Mouse (Mus musculus) embryonic facial prominence, embryonic 10.5 days (tissue): ENCODE results near the gene Mdfi. TPM values are rescaled to one million over a fixed set of nuclear protein-coding genes. Genes with fewer than 3 reads are reported as not detected.

Source experiments
- DNase-seq: peaks from one replicate; pipeline ENCODE4 v3.0.0-alpha.2; 2017; ENCODE audit warnings: low spot score
- H3K27ac ChIP-seq: fragments of 300-500 bp; sonication (generic); replicated peaks from 2 replicates; pipeline ENCODE4 v1.5.1; 2016; ENCODE audit warnings: mild to moderate bottlenecking
- H3K27me3 ChIP-seq: fragments of 300-500 bp; sonication (generic); replicated peaks from 2 replicates; pipeline ENCODE4 v1.6.1; 2016; ENCODE audit warnings: low read depth, mild to moderate bottlenecking; ENCODE audit not compliant: poor library complexity, severe bottlenecking
- H3K36me3 ChIP-seq: fragments of 300-500 bp; sonication (generic); replicated peaks from 2 replicates; pipeline ENCODE4 v1.6.1; 2016; ENCODE audit warnings: mild to moderate bottlenecking, moderate library complexity
- H3K4me1 ChIP-seq: fragments of 300-500 bp; sonication (generic); 2 replicates; pipeline ENCODE4 v1.6.1; 2016
- H3K4me3 ChIP-seq: fragments of 300-500 bp; sonication (generic); 2 replicates; pipeline ENCODE4 v1.5.1; 2016; ENCODE audit warnings: mild to moderate bottlenecking, moderate library complexity
- H3K9me3 ChIP-seq: fragments of 300-500 bp; sonication (generic); 2 replicates; pipeline ENCODE4 v1.6.1; 2016; ENCODE audit warnings: mild to moderate bottlenecking
- WGBS: fragments of 180-500 bp; shearing (Covaris S2); methylation state at CpG from one replicate; pipeline ENCODE4 v1.1.7; 2016; 5-methylcytosine and 5-hydroxymethylcytosine counted together
- polyA plus RNA-seq: library from polyadenylated mRNA; unstranded; fragments of >200 nt; fragmentation: Nextera tagmentation; extraction: Ambion mirVana; gene quantifications from 2 replicates; pipeline ENCODE4 v1.2.1, GENCODE M21; 2016

Mdfi gene
- polyA plus RNA-seq, 1 experiment from 2014 or later = 25.1 TPM

DNA sequence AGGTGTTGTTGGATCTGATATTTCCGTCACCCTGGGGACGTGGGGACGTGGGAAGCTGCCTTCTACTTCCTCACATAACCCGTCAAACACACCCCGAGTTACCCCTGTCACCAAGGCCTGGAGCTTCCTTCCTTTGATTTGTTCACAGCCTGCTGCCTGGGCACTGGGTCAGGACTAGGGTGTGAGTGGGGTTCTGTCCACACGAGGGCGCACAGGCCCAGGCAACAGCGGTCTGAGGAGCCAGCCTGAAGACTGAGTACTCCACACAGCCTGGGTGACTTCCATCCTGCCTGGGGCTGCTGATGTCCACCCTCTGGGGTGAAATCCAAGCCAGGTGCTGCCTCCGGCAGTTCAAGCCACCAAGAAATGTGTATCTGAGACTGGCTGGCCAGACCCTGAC, 41.1 kb downstream of the Mdfi start:
- WGBS = 9% methylated on average over 9 of the region's 9 CpGs

DNA sequence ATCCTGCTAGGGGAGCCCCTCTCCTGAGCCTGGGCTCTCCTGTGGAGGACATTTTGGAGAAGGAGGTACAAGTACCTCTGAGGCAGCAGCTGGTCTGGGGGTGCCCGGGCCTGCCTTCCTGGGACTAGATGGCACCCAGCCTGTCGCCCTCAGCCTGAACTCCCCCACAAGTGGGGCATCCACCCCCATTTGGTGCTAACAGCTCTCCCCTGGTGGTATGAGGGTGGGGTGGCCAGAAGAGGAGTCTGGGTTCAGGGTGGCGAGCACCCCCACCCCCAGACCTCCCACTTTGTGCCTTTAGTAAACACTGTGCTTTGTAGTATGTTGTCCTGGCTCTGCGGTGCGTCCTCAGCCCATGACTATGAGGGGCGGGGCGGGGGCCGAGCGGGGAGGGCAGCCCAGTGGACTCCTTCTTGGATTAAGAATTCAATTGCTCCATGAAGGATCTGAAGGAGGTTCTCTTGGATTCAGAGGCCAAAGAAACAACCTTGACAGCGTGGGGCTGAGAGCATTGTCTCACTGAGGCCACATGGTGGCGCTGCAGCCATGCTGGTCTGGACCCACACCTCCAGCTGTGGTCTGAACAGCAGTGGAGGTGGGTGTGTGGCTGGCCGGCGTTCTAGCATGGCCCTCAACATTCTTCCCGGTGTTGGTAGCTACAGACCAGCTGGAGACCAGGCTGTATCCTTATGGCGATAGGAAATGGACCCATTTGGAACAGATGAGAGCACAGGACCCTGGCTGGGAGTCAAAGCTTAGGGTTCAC, 42.2 kb downstream of the Mdfi start:
- peak; percentile 90 for DNase-seq
- H3K27me3 ChIP-seq = peaks cover 33% of the 10 kb centered on the region
- no peaks in the 10 kb centered on the region for H3K36me3 ChIP-seq
- H3K4me3 ChIP-seq = no peak overlapping the region
- H3K9me3 ChIP-seq = no peaks in the 10 kb centered on the region
- WGBS = 21% methylated on average over 15 of the region's 15 CpGs
- H3K4me1 ChIP-seq = peaks cover 85% of the 10 kb centered on the region
- peak overlapping the region; percentile 61 for H3K27ac ChIP-seq

More for the DNA sequence above, 41.1 kb downstream of the Mdfi start:
- Histone ChIP-seq H3K9me3 (no peaks in the 10 kb centered on the region), H3K4me1 (peaks cover 82% of the 10 kb centered on the region), H3K27ac (peak overlapping the region; percentile 57), H3K36me3 (no peaks in the 10 kb centered on the region), H3K27me3 (peaks cover 23% of the 10 kb centered on the region), H3K4me3 (no peak overlapping the region)
- peak; percentile 91 for DNase-seq

DNA sequence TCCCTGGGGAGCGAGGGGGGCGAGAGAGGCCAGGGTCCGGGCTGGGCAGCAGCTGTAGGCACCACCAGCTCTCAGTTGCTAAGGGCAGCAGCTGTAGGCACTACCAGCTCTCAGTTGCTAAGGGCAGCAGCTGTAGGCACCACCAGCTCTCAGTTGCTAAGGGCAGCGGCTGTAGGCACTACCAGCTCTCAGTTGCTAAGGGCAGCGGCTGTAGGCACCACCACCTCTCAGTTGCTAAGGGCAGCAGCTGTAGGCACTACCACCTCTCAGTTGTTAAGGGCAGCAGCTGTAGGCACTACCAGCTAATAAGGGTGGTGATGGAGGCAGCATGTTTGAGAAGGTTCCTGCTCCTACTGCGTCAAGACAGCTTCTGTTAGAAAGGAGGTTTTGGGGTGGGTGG, 45.5 kb downstream of the Mdfi start:
- 67% methylated on average over 6 of the region's 6 CpGs for WGBS
- Histone ChIP-seq H3K36me3 (no peaks in the 10 kb centered on the region), H3K4me1 (peaks cover 79% of the 10 kb centered on the region), H3K9me3 (no peaks in the 10 kb centered on the region), H3K27me3 (peaks cover 48% of the 10 kb centered on the region), H3K4me3 (no peak overlapping the region; the same call in 1 of the 2 replicates), H3K27ac (peak overlapping the region; percentile 79)
- DNase-seq = peak; percentile 37

DNA sequence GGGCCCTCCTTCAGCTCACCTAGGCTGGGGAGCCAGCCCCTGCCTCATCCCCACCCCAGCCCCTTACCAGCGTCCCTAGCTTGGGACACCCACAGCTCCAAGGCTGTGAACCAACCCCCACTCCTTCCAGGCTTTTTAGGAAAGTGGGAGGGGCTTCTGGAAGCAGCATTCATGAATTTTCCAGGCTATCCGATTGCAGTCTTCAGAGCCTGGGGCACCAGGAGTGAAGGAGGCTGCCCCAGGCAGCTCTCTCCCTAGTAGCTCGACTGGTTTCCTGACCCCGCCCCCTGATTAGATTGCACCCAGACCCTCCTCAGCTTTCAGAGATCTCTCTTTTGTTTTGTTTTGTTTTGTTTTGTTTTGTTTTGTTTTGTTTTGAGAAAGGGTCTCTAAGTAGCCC, 46.2 kb downstream of the Mdfi start:
- peak; percentile 70 for DNase-seq
- Histone ChIP-seq H3K4me3 (peak overlapping the region; percentile 30; the same call in 1 of the 2 replicates), H3K9me3 (no peaks in the 10 kb centered on the region), H3K27ac (peak overlapping the region; percentile 79), H3K36me3 (no peaks in the 10 kb centered on the region), H3K27me3 (peaks cover 48% of the 10 kb centered on the region), H3K4me1 (peaks cover 78% of the 10 kb centered on the region)
- WGBS = under 1% methylated on average over 4 of the region's 4 CpGs

DNA sequence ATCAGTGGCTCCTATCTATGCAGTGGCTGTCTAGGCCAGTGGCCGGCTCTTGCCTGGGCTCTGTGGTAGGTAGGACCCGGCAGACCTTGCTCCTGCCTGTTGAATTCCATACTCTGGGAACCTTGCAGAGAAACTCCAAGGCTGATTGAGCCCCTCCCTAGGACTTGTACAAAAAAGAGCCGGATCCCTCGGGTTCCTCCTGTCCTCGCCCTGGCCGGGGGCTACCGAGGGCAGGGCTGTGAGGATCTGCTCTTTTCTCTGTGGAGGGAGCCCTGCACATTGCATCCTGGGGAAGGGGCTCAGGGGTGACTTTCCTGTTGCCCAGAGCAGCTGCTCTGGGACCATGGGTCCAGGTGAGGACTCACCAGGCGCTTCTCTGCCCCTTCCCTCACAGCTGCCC, 46.9 kb downstream of the Mdfi start:
- H3K4me1 ChIP-seq = peaks cover 72% of the 10 kb centered on the region
- no peaks in the 10 kb centered on the region for H3K36me3 ChIP-seq
- whole genome bisulfite sequencing = 37% methylated on average over 8 of the region's 8 CpGs
- H3K27ac ChIP-seq = peak overlapping the region; percentile 79
- H3K9me3 ChIP-seq = no peaks in the 10 kb centered on the region
- DNase-seq = no peak
- peaks cover 55% of the 10 kb centered on the region for H3K27me3 ChIP-seq
- H3K4me3 ChIP-seq = peak overlapping the region; percentile 30; the same call in 1 of the 2 replicates

DNA sequence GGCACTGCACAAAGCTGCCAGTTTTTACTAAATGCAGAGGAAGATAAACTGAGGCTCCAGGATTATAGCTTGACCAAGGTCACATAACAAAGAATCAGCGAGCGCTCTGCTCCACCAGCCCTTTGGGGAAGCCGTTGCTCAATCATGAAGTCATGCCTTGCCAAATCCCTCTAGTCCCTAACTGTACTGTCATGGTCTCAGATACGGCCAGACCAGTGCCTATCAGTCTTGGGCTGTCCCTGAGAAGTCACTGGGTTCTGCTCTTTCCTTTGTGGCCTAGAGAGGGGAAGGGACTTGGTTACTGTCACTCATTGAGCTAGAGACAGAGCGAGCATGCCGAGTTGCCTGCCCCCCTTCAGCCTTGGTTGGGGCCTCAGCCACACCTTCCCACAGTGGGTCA, 50.1 kb downstream of the Mdfi start:
- no peak overlapping the region for H3K4me3 ChIP-seq
- H3K9me3 ChIP-seq = no peaks in the 10 kb centered on the region
- 90% methylated on average over 6 of the region's 6 CpGs for WGBS
- H3K4me1 ChIP-seq = peaks cover 62% of the 10 kb centered on the region
- H3K27ac ChIP-seq = no peak overlapping the region
- no peak for DNase-seq
- H3K27me3 ChIP-seq = peaks cover 40% of the 10 kb centered on the region
- H3K36me3 ChIP-seq = no peaks in the 10 kb centered on the region

DNA sequence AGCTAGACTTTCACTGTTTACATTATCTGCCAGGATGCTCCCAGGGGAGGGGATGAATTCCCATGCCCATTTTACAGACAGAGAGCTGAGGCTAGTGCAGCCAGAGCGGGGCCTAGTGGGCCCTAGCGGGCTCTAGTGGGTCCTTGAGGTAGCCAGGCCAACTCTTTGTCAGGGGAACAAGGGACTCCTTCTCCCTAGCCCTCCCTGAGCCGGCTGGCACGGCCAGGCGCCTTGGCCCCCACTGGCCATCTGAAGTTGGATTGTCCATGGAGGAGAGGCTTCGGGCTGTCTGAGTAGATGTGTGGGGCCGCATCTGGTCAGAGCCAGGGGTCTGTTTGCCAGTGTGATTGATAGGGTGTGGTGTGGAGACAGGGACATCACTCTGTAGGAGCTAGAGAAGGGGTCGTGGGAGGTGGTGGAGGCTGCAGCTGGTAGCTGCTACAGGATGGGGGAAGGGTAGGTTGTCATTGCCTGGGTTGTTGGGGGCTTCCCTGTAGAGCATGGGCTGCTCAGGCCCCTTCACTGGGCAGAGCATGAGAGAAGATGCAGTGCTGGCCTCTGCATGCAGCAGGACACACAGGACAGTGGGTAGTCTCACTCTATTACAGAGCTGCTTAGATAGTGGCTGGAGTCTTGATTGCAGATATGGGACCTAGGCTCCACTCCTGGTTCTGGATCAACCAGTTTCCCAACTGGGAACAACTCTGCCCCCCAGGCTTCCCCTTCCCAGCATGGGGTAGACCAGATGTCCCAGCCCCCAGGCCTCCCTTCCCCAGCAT, 50.9 kb downstream of the Mdfi start:
- Histone ChIP-seq H3K27me3 (peaks cover 33% of the 10 kb centered on the region), H3K9me3 (no peaks in the 10 kb centered on the region), H3K27ac (no peak overlapping the region; the same call in 1 of the 2 replicates), H3K4me3 (no peak overlapping the region), H3K36me3 (no peaks in the 10 kb centered on the region), H3K4me1 (peaks cover 54% of the 10 kb centered on the region)
- DNase-seq = no peak
- WGBS = 84% methylated on average over 8 of the region's 8 CpGs

DNA sequence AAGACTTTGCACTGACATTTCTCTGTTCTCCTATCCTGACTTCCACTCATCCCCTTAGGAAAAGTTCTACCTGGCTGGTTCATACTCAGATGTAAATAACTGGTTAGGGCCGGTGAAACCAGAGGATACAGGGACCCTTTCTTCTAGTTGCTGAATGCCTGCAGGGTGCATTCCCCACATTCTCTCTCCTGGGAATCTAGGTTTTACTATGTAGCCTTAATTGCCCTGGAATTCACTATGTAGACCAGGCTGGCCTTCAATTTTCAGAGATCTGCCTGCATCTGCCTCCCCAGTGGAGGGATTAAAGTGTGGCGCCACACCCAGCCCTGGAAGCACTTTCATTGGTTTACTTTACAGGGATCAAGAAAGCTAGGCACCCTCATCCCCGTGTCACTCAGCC, 52.0 kb downstream of the Mdfi start:
- no peak overlapping the region for H3K27ac ChIP-seq
- no peaks in the 10 kb centered on the region for H3K36me3 ChIP-seq
- DNase-seq = no peak
- 79% methylated on average over 3 of the region's 3 CpGs for WGBS
- H3K4me1 ChIP-seq = peaks cover 42% of the 10 kb centered on the region
- no peaks in the 10 kb centered on the region for H3K9me3 ChIP-seq
- peaks cover 26% of the 10 kb centered on the region for H3K27me3 ChIP-seq
- H3K4me3 ChIP-seq = no peak overlapping the region

DNA sequence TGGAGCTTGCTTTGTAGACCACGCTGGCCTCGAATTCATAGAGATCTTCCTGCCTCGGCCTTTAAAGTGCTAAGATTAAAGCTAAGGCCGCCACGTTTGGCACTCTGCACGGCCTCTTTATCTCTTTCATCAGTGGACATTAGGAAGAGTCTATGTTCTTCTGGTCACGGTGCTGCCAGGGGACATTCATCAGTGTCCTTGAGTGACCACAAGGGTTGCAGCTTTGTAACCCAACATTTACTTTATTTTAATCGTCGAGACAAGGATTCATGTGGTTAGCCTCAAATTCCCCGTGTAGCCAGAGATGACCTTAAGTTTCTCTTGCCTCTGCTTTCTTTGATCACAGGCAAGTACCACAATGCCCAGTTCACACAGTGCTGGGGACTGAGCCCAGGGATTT, 54.0 kb downstream of the Mdfi start:
- H3K9me3 ChIP-seq = no peaks in the 10 kb centered on the region
- WGBS = 86% methylated on average over 10 of the region's 10 CpGs
- no peak for DNase-seq
- H3K4me3 ChIP-seq = no peak overlapping the region
- H3K36me3 ChIP-seq = no peaks in the 10 kb centered on the region
- H3K4me1 ChIP-seq = peaks cover 23% of the 10 kb centered on the region
- H3K27ac ChIP-seq = no peak overlapping the region
- H3K27me3 ChIP-seq = peaks cover 9% of the 10 kb centered on the region; the same call in 1 of the 2 replicates

DNA sequence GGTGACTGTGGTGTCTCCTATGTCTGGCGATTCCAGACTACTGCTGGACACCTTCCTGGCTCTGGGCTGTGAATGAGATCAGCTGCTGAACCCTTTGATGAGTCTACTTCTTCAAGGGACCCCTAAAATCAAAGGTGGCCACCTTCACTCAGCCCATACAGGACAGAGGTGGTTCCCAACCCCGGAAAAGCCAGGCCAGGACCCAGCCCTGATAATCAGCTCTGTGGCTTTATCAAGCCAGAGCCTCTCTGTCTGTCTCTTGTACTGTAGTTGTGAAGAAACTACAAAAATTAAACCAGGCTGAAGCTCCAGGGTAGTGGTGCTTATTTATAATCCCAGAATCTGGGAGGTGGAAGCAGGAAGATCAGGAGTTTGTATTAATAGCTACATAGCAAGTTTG, 57.4 kb downstream of the Mdfi start:
- H3K36me3 ChIP-seq = no peaks in the 10 kb centered on the region
- 72% methylated on average over 2 of the region's 2 CpGs for WGBS
- H3K27me3 ChIP-seq = no peaks in the 10 kb centered on the region
- DNase-seq = no peak
- H3K27ac ChIP-seq = no peak overlapping the region
- H3K4me1 ChIP-seq = peaks cover 18% of the 10 kb centered on the region
- peaks cover 10% of the 10 kb centered on the region; the same call in 1 of the 2 replicates for H3K9me3 ChIP-seq
- H3K4me3 ChIP-seq = no peak overlapping the region

DNA sequence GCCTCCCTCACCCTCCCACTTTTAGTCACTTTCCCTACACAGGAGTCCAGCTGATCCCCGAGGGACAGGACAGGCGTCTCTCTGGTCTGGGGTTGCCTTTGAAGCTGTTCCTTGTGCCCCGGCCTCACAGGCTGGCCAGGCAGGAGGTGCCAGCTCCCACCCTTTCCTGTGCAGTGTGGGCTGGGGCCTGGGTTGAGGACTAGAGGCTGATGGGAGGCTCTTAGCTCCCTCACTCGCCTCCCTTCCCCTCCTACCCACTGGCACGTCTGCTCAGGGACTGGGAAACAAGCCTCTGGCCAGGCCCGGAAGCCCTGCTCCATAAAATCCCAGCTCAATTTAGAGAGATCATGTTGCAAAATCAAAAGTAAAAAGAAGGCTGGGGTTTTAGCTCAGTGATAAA, 60.9 kb downstream of the Mdfi start:
- H3K36me3 ChIP-seq = no peaks in the 10 kb centered on the region
- WGBS = 53% methylated on average over 6 of the region's 6 CpGs
- peak overlapping the region; percentile 71; the same call in 1 of the 2 replicates for H3K27ac ChIP-seq
- H3K27me3 ChIP-seq = 0 out of 2 replicates have a peak, but pooled peaks cover under 1% of the 10 kb centered on the region
- H3K4me3 ChIP-seq = no peak overlapping the region
- DNase-seq = no peak
- peaks cover 14% of the 10 kb centered on the region; the same call in 1 of the 2 replicates for H3K9me3 ChIP-seq
- peaks cover 27% of the 10 kb centered on the region for H3K4me1 ChIP-seq

DNA sequence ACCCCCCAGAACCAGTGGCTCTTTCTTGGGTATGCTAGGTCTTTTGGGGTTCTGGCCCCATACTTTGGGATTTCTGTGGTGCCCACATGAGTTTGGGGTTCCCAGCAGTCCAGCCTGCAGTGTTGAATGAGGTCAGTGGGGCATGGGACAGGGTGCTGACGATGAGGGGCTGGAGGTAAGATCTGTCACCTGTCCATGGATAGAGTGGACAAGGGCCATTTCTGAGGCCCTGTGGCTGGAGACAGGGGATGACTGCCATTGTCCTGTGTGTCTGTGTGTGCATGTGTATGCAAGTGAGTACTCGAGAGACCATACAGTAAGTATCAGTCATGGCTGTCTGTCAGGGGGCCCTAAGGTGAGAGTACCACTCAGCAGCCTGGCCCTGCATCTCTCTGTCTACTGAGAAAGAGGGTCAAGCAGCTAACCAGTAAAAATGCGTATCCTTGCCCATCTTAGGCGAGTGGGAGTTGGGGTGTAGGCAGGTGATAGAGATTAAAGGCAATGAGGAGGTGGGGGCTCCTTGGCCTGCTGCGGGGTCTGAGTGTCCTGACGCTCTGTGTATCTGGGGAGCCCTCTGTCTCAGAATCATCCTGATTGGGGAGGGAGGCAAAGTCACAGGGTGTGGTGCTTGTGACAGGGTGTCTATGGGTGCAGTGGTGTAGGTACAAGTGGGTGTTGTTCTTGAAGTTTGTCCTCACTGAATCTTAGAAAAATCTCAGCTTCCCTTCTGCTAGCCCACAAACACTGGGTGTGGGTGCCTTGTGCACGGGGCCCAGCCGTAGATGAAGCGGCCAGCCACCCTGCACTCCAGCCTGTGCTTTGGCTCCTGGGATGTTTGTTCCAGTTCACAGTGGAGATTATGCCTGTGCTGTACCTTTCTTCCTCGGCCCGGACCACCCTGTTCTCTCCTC, 64.8 kb downstream of the Mdfi start:
- no peak overlapping the region for H3K27ac ChIP-seq
- no peak for DNase-seq
- no peak overlapping the region for H3K4me3 ChIP-seq
- H3K36me3 ChIP-seq = no peaks in the 10 kb centered on the region
- 85% methylated on average over 11 of the region's 11 CpGs for WGBS
- H3K27me3 ChIP-seq = peaks cover 16% of the 10 kb centered on the region
- peaks cover 35% of the 10 kb centered on the region for H3K4me1 ChIP-seq
- H3K9me3 ChIP-seq = peaks cover 14% of the 10 kb centered on the region; the same call in 1 of the 2 replicates
